Mouse (Mus musculus) midbrain, embryonic 12.5 days (tissue): ENCODE data around the gene 1700013F07Rik. TPM values are rescaled to one million over a fixed set of nuclear protein-coding genes. Genes with fewer than 3 reads are reported as not detected.

Experiments
- ATAC-seq: fragments of 200-750 bp; cut with Nextera tagmentation; 2 replicates; pipeline ENCODE4 v1.8.0; 2017; ENCODE audit warnings: low read depth, moderate TSS enrichment, moderate library complexity; ENCODE audit not compliant: low FRiP score
- H3K27ac ChIP-seq: fragments of 300-500 bp; sonication (generic); replicated peaks from 2 replicates; pipeline ENCODE4 v1.5.1; 2016; ENCODE audit warnings: mild to moderate bottlenecking
- H3K27me3 ChIP-seq: fragments of 300-500 bp; sonication (generic); 2 replicates; pipeline ENCODE4 v1.6.1; 2016; ENCODE audit warnings: mild to moderate bottlenecking
- H3K36me3 ChIP-seq: fragments of 300-500 bp; sonication (generic); 2 replicates; pipeline ENCODE4 v1.6.1; 2016
- H3K4me1 ChIP-seq: fragments of 300-500 bp; sonication (generic); 2 replicates; pipeline ENCODE4 v1.6.1; 2016
- H3K4me2 ChIP-seq: fragments of 300-500 bp; sonication (generic); replicated peaks from 2 replicates; pipeline ENCODE4 v1.6.1; 2016; ENCODE audit warnings: mild to moderate bottlenecking, moderate library complexity
- H3K4me3 ChIP-seq: fragments of 300-500 bp; sonication (generic); 2 replicates; pipeline ENCODE4 v1.5.1; 2016; ENCODE audit warnings: mild to moderate bottlenecking
- H3K9ac ChIP-seq: fragments of 300-500 bp; sonication (generic); replicated peaks from 2 replicates; pipeline ENCODE4 v1.6.1; 2016; ENCODE audit warnings: mild to moderate bottlenecking, moderate library complexity
- H3K9me3 ChIP-seq: fragments of 300-500 bp; sonication (generic); 2 replicates; pipeline ENCODE4 v1.6.1; 2016; ENCODE audit warnings: mild to moderate bottlenecking
- WGBS: fragments of 180-500 bp; shearing (Covaris S2); methylation state at CpG from one replicate; pipeline ENCODE4 v1.1.7; 2016; 5-methylcytosine and 5-hydroxymethylcytosine counted together
- microRNA-seq: library from miRNA; unstranded; fragments of <30 nt; microRNA quantifications from one replicate; pipeline ENCODE4, GENCODE M21; 2017
- polyA plus RNA-seq: library from polyadenylated mRNA; unstranded; fragments of >200 nt; fragmentation: Nextera tagmentation; extraction: Ambion mirVana; gene quantifications from 2 replicates; pipeline ENCODE4 v1.2.1, GENCODE M21; 2016

The 1700013F07Rik gene
- polyA plus RNA-seq, 1 experiment from 2014 or later: 0.45 TPM

GRCm38 (mm10) chr3:108574018-108574417 lies 40.1 kb downstream of the 1700013F07Rik start:
- no peak overlapping the region for H3K4me3 ChIP-seq
- no peak for ATAC-seq
- WGBS: 92% methylated on average over 5 of the region's 5 CpGs

DNA sequence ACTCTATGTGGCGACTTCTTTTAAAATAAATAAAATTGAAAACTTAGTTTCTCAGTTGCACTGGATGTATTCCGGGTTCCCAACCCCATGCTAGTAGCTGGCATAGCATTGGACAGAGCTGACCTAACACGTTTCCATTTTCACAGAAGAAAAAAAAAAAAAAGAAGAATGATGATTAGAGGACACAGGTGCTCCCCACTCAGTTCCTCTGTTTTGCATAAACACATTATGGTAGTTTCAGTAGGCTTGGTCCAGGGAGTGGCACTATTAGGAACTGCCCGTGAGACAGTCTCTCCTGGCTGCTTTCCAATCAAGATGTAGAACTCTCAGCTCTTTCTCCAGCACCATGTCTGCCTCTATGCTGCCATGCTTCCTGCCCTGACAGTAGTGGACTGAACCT lies 50.6 kb downstream of the 1700013F07Rik start:
- WGBS: 85% methylated on average over 4 of the region's 4 CpGs
- no peak overlapping the region for H3K27ac ChIP-seq
- peaks cover 10% of the 10 kb centered on the region for H3K36me3 ChIP-seq
- no peak overlapping the region for H3K4me3 ChIP-seq
- no peak for ATAC-seq
- H3K27me3 ChIP-seq: no peaks in the 10 kb centered on the region
- 0 out of 2 replicates have a peak, but pooled peaks cover 5% of the 10 kb centered on the region for H3K4me1 ChIP-seq
- H3K9me3 ChIP-seq: no peaks in the 10 kb centered on the region
- no peak overlapping the region for H3K4me2 ChIP-seq
- H3K9ac ChIP-seq: no peak overlapping the region

More at GRCm38 (mm10) chr3:108574018-108574417, 40.1 kb downstream of the 1700013F07Rik start:
- H3K9me3 ChIP-seq: no peaks in the 10 kb centered on the region
- peak overlapping the region; percentile 67 for H3K4me2 ChIP-seq
- no peak overlapping the region for H3K9ac ChIP-seq
- no peaks in the 10 kb centered on the region for H3K27me3 ChIP-seq
- H3K4me1 ChIP-seq: peaks cover 26% of the 10 kb centered on the region
- peaks cover 15% of the 10 kb centered on the region for H3K36me3 ChIP-seq
- H3K27ac ChIP-seq: no peak overlapping the region

GRCm38 (mm10) chr3:108588446-108588845 lies 54.5 kb downstream of the 1700013F07Rik start:
- no peak overlapping the region for H3K9ac ChIP-seq
- 35% methylated on average over 2 of the region's 2 CpGs for WGBS
- H3K4me1 ChIP-seq: peaks cover 17% of the 10 kb centered on the region; the same call in 1 of the 2 replicates
- H3K27ac ChIP-seq: 0 out of 2 replicates have a peak overlapping the region, but pooled peaks have one; percentile 10
- no peak overlapping the region for H3K4me3 ChIP-seq
- ATAC-seq: no peak
- H3K36me3 ChIP-seq: peaks cover 5% of the 10 kb centered on the region; the same call in 1 of the 2 replicates
- H3K4me2 ChIP-seq: no peak overlapping the region
- no peaks in the 10 kb centered on the region for H3K9me3 ChIP-seq
- H3K27me3 ChIP-seq: no peaks in the 10 kb centered on the region

GRCm38 (mm10) chr3:108590786-108591529 lies 57.0 kb downstream of the 1700013F07Rik start, which contains the start of gene Wdr47:
Gene Wdr47, plus strand, starts transcription at chr3:108591279.
- peak within 1 kb of the TSS; percentile 97 for H3K27ac ChIP-seq
- no peaks in the 10 kb centered on the region for H3K9me3 ChIP-seq
- WGBS: 5% methylated on average over 44 of the region's 44 CpGs
- H3K4me3 ChIP-seq: peak within 1 kb of the TSS; percentile 96
- peaks cover 20% of the 10 kb centered on the region; the same call in 1 of the 2 replicates for H3K4me1 ChIP-seq
- no peaks in the 10 kb centered on the region for H3K27me3 ChIP-seq
- H3K9ac ChIP-seq: peak within 1 kb of the TSS; percentile 89
- H3K36me3 ChIP-seq: 0 out of 2 replicates have a peak, but pooled peaks cover 4% of the 10 kb centered on the region
- H3K4me2 ChIP-seq: peak within 1 kb of the TSS; percentile 75
- ATAC-seq: peak; percentile 99

- peak overlapping the region; percentile 75 for H3K4me2 ChIP-seq
- no peaks in the 10 kb centered on the region for H3K27me3 ChIP-seq
- under 1% methylated on average over 57 of the region's 61 CpGs for WGBS
- peak overlapping the region; percentile 89 for H3K9ac ChIP-seq
- H3K27ac ChIP-seq: peak overlapping the region; percentile 97
- H3K4me3 ChIP-seq: peak overlapping the region; percentile 96
- peaks cover 20% of the 10 kb centered on the region; the same call in 1 of the 2 replicates for H3K4me1 ChIP-seq
- peak; percentile 80 for ATAC-seq
- H3K36me3 ChIP-seq: 0 out of 2 replicates have a peak, but pooled peaks cover 4% of the 10 kb centered on the region
- no peaks in the 10 kb centered on the region for H3K9me3 ChIP-seq
Measured at GRCm38 (mm10) chr3:108591530-108592522, 57.9 kb downstream of the 1700013F07Rik start.

Small RNA genes lying within 50 kb of the gene (microRNA-seq; reads per million reads assigned to microRNA genes)
- not detected for gene Gm22860

Other genes starting within 250 kb of the 1700013F07Rik start
- not detected in 2 replicates for gene Mybphl, start 169.2 kb upstream of the 1700013F07Rik start, polyA plus RNA-seq
- 60.6 and 61.9 TPM in 2 replicates for gene Psrc1, start 150.3 kb upstream of the 1700013F07Rik start, polyA plus RNA-seq
- 73.3 and 78.2 TPM in 2 replicates for gene Celsr2, start 118.6 kb upstream of the 1700013F07Rik start, polyA plus RNA-seq
- gene Sars, start 88.9 kb upstream of the 1700013F07Rik start, polyA plus RNA-seq: 184 and 192 TPM in 2 replicates
- gene 5330417C22Rik, start 2.4 kb downstream of the 1700013F07Rik start, polyA plus RNA-seq: 4.2 and 4.9 TPM in 2 replicates
- gene Tmem167b, start 28.3 kb downstream of the 1700013F07Rik start, polyA plus RNA-seq: 59.6 and 66.4 TPM in 2 replicates
- gene Taf13, start 37.5 kb downstream of the 1700013F07Rik start, polyA plus RNA-seq: 71.7 and 96.7 TPM in 2 replicates
- gene Wdr47, start 57.1 kb downstream of the 1700013F07Rik start, polyA plus RNA-seq: 67.8 and 70.0 TPM in 2 replicates
- 64.8 and 68.2 TPM in 2 replicates for gene Clcc1, start 119.8 kb downstream of the 1700013F07Rik start, polyA plus RNA-seq
- 94.5 and 98.9 TPM in 2 replicates for gene Gpsm2, start 188.2 kb downstream of the 1700013F07Rik start, polyA plus RNA-seq
- gene Aknad1, start 205.5 kb downstream of the 1700013F07Rik start, polyA plus RNA-seq: 0.13 TPM in 1 of 2 replicates, not detected in the other